Mouse (Mus musculus) liver, postnatal 0 days (tissue): ENCODE data around the gene 4930415L06Rik.

Source experiments
- CTCF ChIP-seq: sonication (generic); IDR thresholded peaks from 2 replicates; pipeline ENCODE4 v1.5.1; 2016; ENCODE audit warnings: antibody characterized with exemption, low read depth
- EP300 ChIP-seq: IDR thresholded peaks from 2 replicates; pipeline ENCODE4 v1.6.1; 2016; ENCODE audit warnings: antibody characterized with exemption, low read depth, mild to moderate bottlenecking

DNA sequence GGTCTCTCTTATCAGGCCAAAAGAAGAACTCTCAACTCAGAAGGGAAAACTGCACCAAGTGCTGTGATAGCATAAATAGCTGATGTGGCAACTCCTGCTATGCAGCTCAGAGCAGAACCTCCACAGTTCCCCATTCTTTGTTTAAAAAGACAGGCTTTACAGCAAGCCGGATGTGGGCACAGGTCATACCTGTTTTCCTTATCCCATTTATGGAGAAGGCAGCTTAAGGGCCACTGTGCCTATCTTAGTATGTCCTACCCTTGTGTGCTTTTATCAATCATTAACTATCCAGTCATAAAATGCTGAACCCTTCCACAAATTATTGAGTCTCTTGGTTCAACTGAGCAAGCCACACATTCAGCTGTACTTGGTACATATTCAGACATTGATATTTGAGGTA is 27.8 kb downstream of the 4930415L06Rik start:
- TF ChIP-seq CTCF, result no peak
- no peak for TF ChIP-seq EP300
